Mouse (Mus musculus): ENCODE results near the gene Vmn2r-ps159. TPM values are rescaled to one million over a fixed set of nuclear protein-coding genes. Genes with fewer than 3 reads are reported as not detected.
"Not testable (repeated sequence)": the region's sequence is repeated elsewhere in the genome, so short reads cannot be mapped to it uniquely, and the experiment has no call there.

Gene Vmn2r-ps159
- total RNA-seq (2021), result not detected

GRCm38 (mm10) chr4:156330803-156331202 lies at the start of gene Vmn2r-ps159:
Vmn2r-ps159 (plus strand) TSS chr4:156331103.
- intact Hi-C loops (cut with DNase I); DNase-seq (ENCODE audit: low spot score in 2 of 2): not testable (repeated sequence)

- DNase-seq (ENCODE audit: low spot score in 2 of 2); intact Hi-C loops (cut with DNase I): not testable (repeated sequence)
Measured at GRCm38 (mm10) chr4:156341601-156342504, 10.9 kb downstream of the Vmn2r-ps159 start.

GRCm38 (mm10) chr4:156342569-156343325 lies 11.8 kb downstream of the Vmn2r-ps159 start:
- intact Hi-C loops (cut with DNase I), result no loop called here
- DNase-seq (ENCODE audit: low spot score in 2 of 2), result no peak

GRCm38 (mm10) chr4:156343332-156343731 lies 12.4 kb downstream of the Vmn2r-ps159 start:
- intact Hi-C loops (cut with DNase I), result no loop called here

GRCm38 (mm10) chr4:156356756-156357437 lies 26.0 kb downstream of the Vmn2r-ps159 start:
- DNase-seq (ENCODE audit: low spot score in 2 of 2); intact Hi-C loops (cut with DNase I): not testable (repeated sequence)

More at GRCm38 (mm10) chr4:156343332-156343731, 12.4 kb downstream of the Vmn2r-ps159 start:
- DNase-seq (ENCODE audit: low spot score in 2 of 2), result no peak

Other genes starting within 250 kb of the Vmn2r-ps159 start
- 10 to 100 TPM; 27.0 to 35.8 TPM for gene 9430015G10Rik, start 221.1 kb upstream of the Vmn2r-ps159 start, total RNA-seq (2021)
- 1 to 10 TPM in 1 of 2 experiments, under 1 TPM in 1; 0.84 to 1.1 TPM for gene Rnf223, start 200.6 kb upstream of the Vmn2r-ps159 start, total RNA-seq (2021)
- gene Agrn, start 133.6 kb upstream of the Vmn2r-ps159 start, total RNA-seq (2021), result 100 to 1,000 TPM; 126 to 150 TPM
- gene Isg15, start 130.3 kb upstream of the Vmn2r-ps159 start, total RNA-seq (2021), result 1 to 10 TPM; 1.5 to 1.9 TPM
- 1 to 10 TPM; 4.0 to 5.8 TPM for gene AW011738, start 127.8 kb upstream of the Vmn2r-ps159 start, total RNA-seq (2021)
- under 1 TPM; 0.37 to 0.45 TPM for gene Perm1, start 115.2 kb upstream of the Vmn2r-ps159 start, total RNA-seq (2021)
- 10 to 100 TPM; 32.4 to 42.9 TPM for gene Plekhn1, start 96.2 kb upstream of the Vmn2r-ps159 start, total RNA-seq (2021)
- gene Noc2l, start 95.1 kb upstream of the Vmn2r-ps159 start, total RNA-seq (2021), result 10 to 100 TPM; 64.4 to 68.0 TPM
- gene Samd11, start 75.4 kb upstream of the Vmn2r-ps159 start, total RNA-seq (2021), result 1 to 10 TPM; 3.9 to 4.7 TPM

Measured in left cerebral cortex, postnatal 36 days (tissue).